Mouse (Mus musculus) inflammation-experienced regulatory T-cells (primary cell): Measurements from ENCODE around the gene Car3. TPM values are rescaled to one million over a fixed set of nuclear protein-coding genes. Genes with fewer than 3 reads are reported as not detected.

Experiments
- polyA plus RNA-seq, 2 experiments: library from polyadenylated mRNA; unstranded; fragments of 100-300 nt; shearing (Covaris generic); gene quantifications; one replicate each; pipeline ENCODE4 v1.2.1; 2017

Car3 gene
- 1 to 10 TPM in 1 of 2 experiments, under 1 TPM in 1; 0.14 to 1.8 TPM for polyA plus RNA-seq

GRCm38 (mm10) chr3:14863022-14863711 lies at the start of gene Car3:
Gene Car3, plus strand, starts transcription at chr3:14863512.

GRCm38 (mm10) chr3:14886102-14887098 lies 23.1 kb downstream of the Car3 start, which contains the start of gene Car2:
Gene Car2, plus strand, starts transcription at chr3:14886273.

Other genes with a start within 250 kb of the Car3 start
- not detected for gene Car13, start 221.8 kb upstream of the Car3 start, polyA plus RNA-seq
- gene Car1, start 55.1 kb upstream of the Car3 start, polyA plus RNA-seq: not detected
- 10 to 100 TPM in 1 of 2 experiments, 1 to 10 TPM in 1; 4.9 to 12.0 TPM for gene Car2, start 22.8 kb downstream of the Car3 start, polyA plus RNA-seq